Mouse (Mus musculus) stomach, embryonic 16.5 days (tissue): ENCODE data around the gene Gm28308. TPM values are rescaled to one million over a fixed set of nuclear protein-coding genes. Genes with fewer than 3 reads are reported as not detected.

Source experiments
- ATAC-seq: fragments of 200-750 bp; cut with Nextera tagmentation; 2 replicates; pipeline ENCODE4 v1.8.0; 2017; ENCODE audit warnings: moderate number of reproducible peaks, moderate TSS enrichment; ENCODE audit not compliant: insufficient read depth, low FRiP score
- H3K27ac ChIP-seq: fragments of 300-500 bp; sonication (generic); 2 replicates; pipeline ENCODE4 v1.5.1; 2014; ENCODE audit warnings: low read length
- H3K27me3 ChIP-seq: fragments of 300-500 bp; sonication (generic); 2 replicates; pipeline ENCODE4 v1.6.1; 2014; ENCODE audit warnings: low read length, control low read depth, mixed read lengths; ENCODE audit not compliant: control insufficient read depth, insufficient read depth
- H3K36me3 ChIP-seq: fragments of 300-500 bp; sonication (generic); 2 replicates; pipeline ENCODE4 v1.6.1; 2014; ENCODE audit warnings: low read length; ENCODE audit not compliant: control insufficient read depth, insufficient read depth
- H3K4me1 ChIP-seq: fragments of 300-500 bp; sonication (generic); 2 replicates; pipeline ENCODE4 v1.6.1; 2014; ENCODE audit warnings: low read length, control low read depth, mixed read lengths; ENCODE audit not compliant: control insufficient read depth, insufficient read depth
- H3K4me2 ChIP-seq: fragments of 300-500 bp; sonication (generic); 2 replicates; pipeline ENCODE4 v1.6.1; 2014; ENCODE audit warnings: low read depth, low read length, mixed read lengths
- H3K4me3 ChIP-seq: fragments of 300-500 bp; sonication (generic); replicated peaks from 2 replicates; pipeline ENCODE4 v1.5.1; 2014; ENCODE audit warnings: mild to moderate bottlenecking, low read length
- H3K9ac ChIP-seq: fragments of 300-500 bp; sonication (generic); 2 replicates; pipeline ENCODE4 v1.6.1; 2014; ENCODE audit warnings: low read length
- H3K9me3 ChIP-seq: fragments of 300-500 bp; sonication (generic); replicated peaks from 2 replicates; pipeline ENCODE4 v1.6.1; 2016; ENCODE audit warnings: low read length, control low read depth; ENCODE audit not compliant: control insufficient read depth
- WGBS: fragments of 180-500 bp; shearing (Covaris S2); extraction: QIAGEN DNeasy Blood & Tissue Kit; methylation state at CpG from one replicate; pipeline ENCODE4 v1.1.7; 2014; 5-methylcytosine and 5-hydroxymethylcytosine counted together
- polyA plus RNA-seq: library from polyadenylated mRNA; unstranded; fragments of >200 nt; fragmentation: Nextera tagmentation; extraction: Ambion mirVana; gene quantifications from 2 replicates; pipeline ENCODE4 v1.2.1, GENCODE M21; 2015

The Gm28308 gene
- polyA plus RNA-seq, 1 experiment from 2014 or later = not detected

GRCm38 (mm10) chr6:52205638-52206621 is 7.2 kb downstream of the Gm28308 start:
- H3K9me3 ChIP-seq = no peaks in the 10 kb centered on the region
- WGBS = 14% methylated on average over 55 of the region's 55 CpGs
- peak overlapping the region; percentile 84 for H3K4me2 ChIP-seq
- no peaks in the 10 kb centered on the region for H3K36me3 ChIP-seq
- peaks cover 40% of the 10 kb centered on the region for H3K27me3 ChIP-seq
- no peak for ATAC-seq
- H3K4me3 ChIP-seq = peak overlapping the region; percentile 71
- peak overlapping the region; percentile 70 for H3K27ac ChIP-seq
- H3K9ac ChIP-seq = peak overlapping the region; percentile 73
- H3K4me1 ChIP-seq = peaks cover 4% of the 10 kb centered on the region; the same call in 1 of the 2 replicates

- H3K4me2 ChIP-seq = peak overlapping the region; percentile 84
- no peaks in the 10 kb centered on the region for H3K36me3 ChIP-seq
- no peaks in the 10 kb centered on the region for H3K9me3 ChIP-seq
- peak overlapping the region; percentile 71 for H3K4me3 ChIP-seq
- peak overlapping the region; percentile 73 for H3K9ac ChIP-seq
- ATAC-seq = no peak
- 13% methylated on average over 14 of the region's 14 CpGs for WGBS
- H3K27ac ChIP-seq = peak overlapping the region; percentile 70
- H3K27me3 ChIP-seq = peaks cover 42% of the 10 kb centered on the region
- H3K4me1 ChIP-seq = peaks cover 4% of the 10 kb centered on the region; the same call in 1 of the 2 replicates
These were observed 7.9 kb downstream of the Gm28308 start for GRCm38 (mm10) chr6:52205221-52205620.

GRCm38 (mm10) chr6:52204050-52204752 is 8.9 kb downstream of the Gm28308 start, which contains the start of gene Hoxa5:
Hoxa5 (minus strand) TSS chr6:52204587.
- peak within 1 kb of the TSS; percentile 84 for H3K4me2 ChIP-seq
- H3K9ac ChIP-seq = peak within 1 kb of the TSS; percentile 88
- peaks cover 4% of the 10 kb centered on the region; the same call in 1 of the 2 replicates for H3K4me1 ChIP-seq
- H3K9me3 ChIP-seq = no peaks in the 10 kb centered on the region
- H3K27me3 ChIP-seq = peaks cover 38% of the 10 kb centered on the region
- H3K36me3 ChIP-seq = no peaks in the 10 kb centered on the region
- under 1% methylated on average over 65 of the region's 65 CpGs for WGBS
- peak within 1 kb of the TSS; percentile 72 for H3K27ac ChIP-seq
- peak; percentile 89 for ATAC-seq
- H3K4me3 ChIP-seq = peak within 1 kb of the TSS; percentile 71

- 2% methylated on average over 46 of the region's 46 CpGs for WGBS
- H3K4me3 ChIP-seq = peak overlapping the region; percentile 71
- no peaks in the 10 kb centered on the region for H3K9me3 ChIP-seq
- peak overlapping the region; percentile 72 for H3K27ac ChIP-seq
- peak overlapping the region; percentile 88 for H3K9ac ChIP-seq
- peaks cover 4% of the 10 kb centered on the region; the same call in 1 of the 2 replicates for H3K4me1 ChIP-seq
- H3K27me3 ChIP-seq = peaks cover 31% of the 10 kb centered on the region
- no peaks in the 10 kb centered on the region for H3K36me3 ChIP-seq
- no peak; the same call in 1 of the 2 replicates for ATAC-seq
- H3K4me2 ChIP-seq = peak overlapping the region; percentile 84
These were observed 9.6 kb downstream of the Gm28308 start for GRCm38 (mm10) chr6:52203371-52204049.

GRCm38 (mm10) chr6:52203121-52203370 is 10.1 kb downstream of the Gm28308 start:
- ATAC-seq = no peak
- peaks cover 4% of the 10 kb centered on the region; the same call in 1 of the 2 replicates for H3K4me1 ChIP-seq
- no peaks in the 10 kb centered on the region for H3K36me3 ChIP-seq
- H3K9me3 ChIP-seq = no peaks in the 10 kb centered on the region
- H3K27ac ChIP-seq = peak overlapping the region; percentile 72
- peak overlapping the region; percentile 84 for H3K4me2 ChIP-seq
- 2% methylated on average over 10 of the region's 10 CpGs for WGBS
- H3K9ac ChIP-seq = peak overlapping the region; percentile 88
- H3K4me3 ChIP-seq = peak overlapping the region; percentile 71
- H3K27me3 ChIP-seq = peaks cover 27% of the 10 kb centered on the region

- H3K4me1 ChIP-seq = peaks cover 6% of the 10 kb centered on the region; the same call in 1 of the 2 replicates
- peak overlapping the region; percentile 72 for H3K27ac ChIP-seq
- WGBS = 14% methylated on average over 22 of the region's 22 CpGs
- peak overlapping the region; percentile 84 for H3K4me2 ChIP-seq
- no peaks in the 10 kb centered on the region for H3K9me3 ChIP-seq
- H3K36me3 ChIP-seq = no peaks in the 10 kb centered on the region
- H3K4me3 ChIP-seq = peak overlapping the region; percentile 71
- ATAC-seq = no peak
- H3K9ac ChIP-seq = peak overlapping the region; percentile 88
- H3K27me3 ChIP-seq = peaks cover 24% of the 10 kb centered on the region
These were observed 10.6 kb downstream of the Gm28308 start for GRCm38 (mm10) chr6:52202362-52203120.

GRCm38 (mm10) chr6:52201269-52201668 is 11.9 kb downstream of the Gm28308 start:
- peaks cover 16% of the 10 kb centered on the region for H3K27me3 ChIP-seq
- H3K9ac ChIP-seq = peak overlapping the region; percentile 71
- 42% methylated on average over 1 of the region's 1 CpGs for WGBS

GRCm38 (mm10) chr6:52200751-52201250 is 12.3 kb downstream of the Gm28308 start:
- 36% methylated on average over 10 of the region's 10 CpGs for WGBS
- Histone ChIP-seq H3K27me3 (peaks cover 13% of the 10 kb centered on the region), H3K9ac (peak overlapping the region; percentile 71), H3K4me1 (peaks cover 18% of the 10 kb centered on the region), H3K9me3 (no peaks in the 10 kb centered on the region), H3K4me2 (peak overlapping the region; percentile 84), H3K4me3 (peak overlapping the region; percentile 71), H3K27ac (peak overlapping the region; percentile 84), H3K36me3 (no peaks in the 10 kb centered on the region)
- no peak for ATAC-seq

More at GRCm38 (mm10) chr6:52201269-52201668, 11.9 kb downstream of the Gm28308 start:
- ATAC-seq = no peak
- Histone ChIP-seq H3K36me3 (no peaks in the 10 kb centered on the region), H3K4me2 (peak overlapping the region; percentile 84), H3K4me1 (peaks cover 14% of the 10 kb centered on the region), H3K9me3 (no peaks in the 10 kb centered on the region), H3K4me3 (peak overlapping the region; percentile 71), H3K27ac (peak overlapping the region; percentile 84)
